Mouse (Mus musculus) embryonic stem cell, embryonic (primary cell): ENCODE data around the gene Pdp2.

Source experiments
- CTCF ChIA-PET, 4 experiments: fragments of 300-600 bp in 2 of 4; fragments of 350-600 bp in 2 of 4; sonication (Branson Sonifier 250); formaldehyde crosslinking; loops; one replicate each; lab custom pipeline; 2022; ENCODE audit warnings: inconsistent platforms in 2 of 4; lab: Charles Lee
- POLR2A ChIA-PET, 4 experiments: fragments of 300-600 bp in 2 of 4; fragments of 350-600 bp in 2 of 4; sonication (Branson Sonifier 250); formaldehyde crosslinking; loops; one replicate each; lab custom pipeline; 2022; ENCODE audit warnings: antibody characterized with exemption in 4 of 4, inconsistent platforms in 1 of 4; lab: Charles Lee

Gene Pdp2

GRCm38 (mm10) chr8:104591856-104592255 is 605 bp downstream of the Pdp2 start:
- CTCF ChIA-PET, result interaction anchor here (0.6 to 4.9 kb wide), 9 partner anchors 10 to 64 kb away, joined by 4 to 39 read pairs (median 5); no protein-coding TSS in a partner anchor
- POLR2A ChIA-PET, result interaction anchor here (1.0 to 4.5 kb wide), 12 partner anchors 10 to 342 kb away, joined by 3 to 36 read pairs (median 4); partner anchors contain the start of genes Cklf (in 1 of the 4) and Dync1li2 (in 1 of the 4)

GRCm38 (mm10) chr8:104592566-104592965 is 1.3 kb downstream of the Pdp2 start:
- CTCF ChIA-PET, result interaction anchor here in 3 of 4 experiments (1.7 to 4.9 kb wide), 6 partner anchors 10 to 22 kb away, joined by 5 to 39 read pairs (median 8); no protein-coding TSS in a partner anchor
- POLR2A ChIA-PET, result interaction anchor here (1.0 to 4.5 kb wide), 9 partner anchors 10 to 248 kb away, joined by 3 to 36 read pairs (median 4); no protein-coding TSS in a partner anchor

GRCm38 (mm10) chr8:104593536-104594325 is 2.5 kb downstream of the Pdp2 start:
- CTCF ChIA-PET, result interaction anchor here in 2 of 4 experiments (1.7 to 4.9 kb wide), 4 partner anchors 9 to 23 kb away, joined by 5 to 39 read pairs (median 18); no protein-coding TSS in a partner anchor
- POLR2A ChIA-PET, result interaction anchor here in 2 of 4 experiments (1.1 to 4.5 kb wide), 4 partner anchors 9 to 638 kb away, joined by 3 to 36 read pairs (median 4); no protein-coding TSS in a partner anchor

GRCm38 (mm10) chr8:104594611-104595362 is 3.5 kb downstream of the Pdp2 start:
- POLR2A ChIA-PET, result interaction anchor here in 1 of 4 experiments (1.0 to 1.1 kb wide), 2 partner anchors 250 to 637 kb away, joined by 3 read pairs; no protein-coding TSS in a partner anchor
- CTCF ChIA-PET, result interaction anchor here in 1 of 4 experiments (4.9 kb wide), 1 partner anchor 8 kb away, joined by 39 read pairs; no protein-coding TSS in a partner anchor

- CTCF ChIA-PET, result no interaction called here
- POLR2A ChIA-PET, result interaction anchor here in 2 of 4 experiments (0.7 to 1.0 kb wide), 3 partner anchors 18 to 210 kb away, joined by 3 read pairs; no protein-coding TSS in a partner anchor
Observed at GRCm38 (mm10) chr8:104595773-104596536, 4.7 kb downstream of the Pdp2 start.

GRCm38 (mm10) chr8:104597656-104598055 is 6.4 kb downstream of the Pdp2 start:
- CTCF ChIA-PET, result interaction anchor here in 1 of 4 experiments (0.8 to 2.1 kb wide), 2 partner anchors 27 to 936 kb away, joined by 3 to 8 read pairs; no protein-coding TSS in a partner anchor
- POLR2A ChIA-PET, result interaction anchor here in 2 of 4 experiments (0.6 kb wide), 2 partner anchors 38 to 349 kb away, joined by 3 read pairs; no protein-coding TSS in a partner anchor

GRCm38 (mm10) chr8:104598496-104598895 is 7.2 kb downstream of the Pdp2 start:
- POLR2A ChIA-PET, result interaction anchor here in 2 of 4 experiments (0.5 to 1.3 kb wide), 5 partner anchors 8 to 1756 kb away, joined by 3 read pairs; no protein-coding TSS in a partner anchor
- CTCF ChIA-PET, result interaction anchor here in 1 of 4 experiments (0.5 to 2.1 kb wide), 2 partner anchors 28 to 348 kb away, joined by 4 to 8 read pairs; partner anchors contain the start of gene Cklf

- POLR2A ChIA-PET, result interaction anchor here (0.7 to 3.2 kb wide), 10 partner anchors 9 to 688 kb away, joined by 3 to 36 read pairs (median 4); partner anchors contain the start of genes Pdp2 (in 4 of the 4) and 4931428F04Rik (in 1 of the 4)
- CTCF ChIA-PET, result interaction anchor here in 3 of 4 experiments (0.5 to 3.7 kb wide), 13 partner anchors 9 to 747 kb away, joined by 3 to 39 read pairs (median 10); partner anchors contain the start of gene Pdp2 (in 3 of the 3)
Observed at GRCm38 (mm10) chr8:104601386-104601785, 10.1 kb downstream of the Pdp2 start.

- POLR2A ChIA-PET, result interaction anchor here (0.6 to 3.2 kb wide), 18 partner anchors 9 to 691 kb away, joined by 3 to 36 read pairs (median 4); partner anchors contain the start of genes Pdp2 (in 4 of the 4), 4931428F04Rik (in 1 of the 4), Cklf (in 1 of the 4) and D230025D16Rik (in 1 of the 4)
Observed at GRCm38 (mm10) chr8:104601941-104602371, 10.7 kb downstream of the Pdp2 start.

GRCm38 (mm10) chr8:104602468-104603244 is 11.4 kb downstream of the Pdp2 start:
- ChIA-PET CTCF (interaction anchor here (0.6 to 3.7 kb wide), 93 partner anchors 9 to 810 kb away, joined by 3 to 39 read pairs (median 4); partner anchors contain the start of genes Pdp2 (in 4 of the 4), Car7 (in 2 of the 4), Ciao2b (in 2 of the 4) and Nae1 (in 2 of the 4)), POLR2A (interaction anchor here (0.6 to 3.2 kb wide), 23 partner anchors 9 to 690 kb away, joined by 3 to 36 read pairs (median 4); partner anchors contain the start of genes Pdp2 (in 4 of the 4), 4931428F04Rik (in 1 of the 4), Cklf (in 1 of the 4) and D230025D16Rik (in 1 of the 4))

More at GRCm38 (mm10) chr8:104601941-104602371, 10.7 kb downstream of the Pdp2 start:
- CTCF ChIA-PET, result interaction anchor here (0.6 to 3.7 kb wide), 36 partner anchors 10 to 810 kb away, joined by 3 to 39 read pairs (median 5); partner anchors contain the start of genes Pdp2 (in 4 of the 4), Car7 (in 2 of the 4), Nae1 (in 2 of the 4) and 4931428F04Rik (in 1 of the 4)

GRCm38 (mm10) chr8:104603245-104603593 is 12.0 kb downstream of the Pdp2 start:
- CTCF ChIA-PET, result interaction anchor here (0.6 to 3.7 kb wide), 84 partner anchors 8 to 771 kb away, joined by 3 to 39 read pairs (median 4); partner anchors contain the start of genes Pdp2 (in 4 of the 4), Car7 (in 2 of the 4), Ciao2b (in 2 of the 4) and Nae1 (in 2 of the 4)
- POLR2A ChIA-PET, result interaction anchor here in 3 of 4 experiments (0.5 to 3.2 kb wide), 17 partner anchors 8 to 690 kb away, joined by 3 to 36 read pairs (median 3); partner anchors contain the start of genes Pdp2 (in 3 of the 3), Cdh16 (in 1 of the 3), Cklf (in 1 of the 3) and D230025D16Rik (in 1 of the 3)

- ChIA-PET CTCF (no interaction called here), POLR2A (interaction anchor here in 1 of 4 experiments (0.6 kb wide), 1 partner anchor 17 kb away, joined by 5 read pairs; no protein-coding TSS in a partner anchor)
Observed at GRCm38 (mm10) chr8:104606329-104606728, 15.1 kb downstream of the Pdp2 start.

- POLR2A ChIA-PET, result interaction anchor here in 1 of 4 experiments (0.8 kb wide), 1 partner anchor 24 kb away, joined by 3 read pairs; no protein-coding TSS in a partner anchor
- CTCF ChIA-PET, result no interaction called here
Observed at GRCm38 (mm10) chr8:104607944-104608343, 16.7 kb downstream of the Pdp2 start.

- POLR2A ChIA-PET, result interaction anchor here in 1 of 4 experiments (1.2 kb wide), 1 partner anchor 9 kb away, joined by 3 read pairs; no protein-coding TSS in a partner anchor
- CTCF ChIA-PET, result interaction anchor here in 1 of 4 experiments (0.6 kb wide), 2 partner anchors 11 to 227 kb away, joined by 3 to 4 read pairs; no protein-coding TSS in a partner anchor
Observed at GRCm38 (mm10) chr8:104609222-104609621, 18.0 kb downstream of the Pdp2 start.
